Mouse (Mus musculus) forebrain, postnatal 0 days (tissue): Measurements from ENCODE around the gene Cyb561d1. TPM values are rescaled to one million over a fixed set of nuclear protein-coding genes. Genes with fewer than 3 reads are reported as not detected.
A peak's percentile ranks its signal among the peaks of the same experiment; 100 is the strongest.

Experiments
- ATAC-seq: fragments of 200-750 bp; cut with Nextera tagmentation; 2 replicates; pipeline ENCODE4 v1.8.0; 2017; ENCODE audit warnings: mild to moderate bottlenecking, moderate library complexity
- DNase-seq: peaks from one replicate; pipeline ENCODE4 v3.0.0-alpha.2; 2015
- H3K27ac ChIP-seq: fragments of 300-500 bp; sonication (generic); 2 replicates; pipeline ENCODE4 v1.5.1; 2014; ENCODE audit warnings: low read depth, mild to moderate bottlenecking, antibody characterized with exemption, low read length, moderate library complexity, mixed read lengths
- H3K27me3 ChIP-seq: fragments of 300-500 bp; sonication (generic); 2 replicates; pipeline ENCODE4 v1.6.1; 2014; ENCODE audit warnings: mild to moderate bottlenecking, low read length, mixed read lengths; ENCODE audit not compliant: insufficient read depth
- H3K36me3 ChIP-seq: fragments of 300-500 bp; sonication (generic); 2 replicates; pipeline ENCODE4 v1.6.1; 2014; ENCODE audit warnings: mild to moderate bottlenecking, moderate library complexity; ENCODE audit not compliant: insufficient read depth
- H3K4me1 ChIP-seq: fragments of 300-500 bp; sonication (generic); 2 replicates; pipeline ENCODE4 v1.6.1; 2014; ENCODE audit warnings: antibody characterized with exemption; ENCODE audit not compliant: insufficient read depth
- H3K4me2 ChIP-seq: fragments of 300-500 bp; sonication (generic); 2 replicates; pipeline ENCODE4 v1.6.1; 2014; ENCODE audit warnings: low read depth, mild to moderate bottlenecking, moderate library complexity
- H3K4me3 ChIP-seq: fragments of 300-500 bp; sonication (generic); 2 replicates; pipeline ENCODE4 v1.5.1; 2014; ENCODE audit warnings: low read depth, low read length, mixed read lengths
- H3K9ac ChIP-seq: fragments of 300-500 bp; sonication (generic); 2 replicates; pipeline ENCODE4 v1.6.1; 2014; ENCODE audit warnings: mild to moderate bottlenecking
- H3K9me3 ChIP-seq: fragments of 300-500 bp; sonication (generic); 2 replicates; pipeline ENCODE4 v1.6.1; 2016; ENCODE audit warnings: low read length
- CTCF ChIP-seq: sonication (generic); IDR thresholded peaks from 2 replicates; pipeline ENCODE4 v1.5.1; 2016; ENCODE audit warnings: antibody characterized with exemption, control low read depth, low read depth
- WGBS: fragments of 180-500 bp; shearing (Covaris S2); extraction: QIAGEN DNeasy Blood & Tissue Kit; methylation state at CpG from one replicate; pipeline ENCODE4 v1.1.7; 2014; 5-methylcytosine and 5-hydroxymethylcytosine counted together
- polyA plus RNA-seq: library from polyadenylated mRNA; unstranded; fragments of >200 nt; fragmentation: Nextera tagmentation; extraction: Ambion mirVana; gene quantifications from 2 replicates; pipeline ENCODE4 v1.2.1, GENCODE M21; 2015
- total RNA-seq: library from RNA; depleted of rRNA; stranded (reverse); fragments of >200 nt; gene quantifications from 2 replicates; pipeline ENCODE4 v1.2.3, GENCODE M21; 2014

Gene Cyb561d1
- total and polyA plus RNA-seq, 2 experiments from 2014 or later, result 4.5 to 5.4 TPM

DNA sequence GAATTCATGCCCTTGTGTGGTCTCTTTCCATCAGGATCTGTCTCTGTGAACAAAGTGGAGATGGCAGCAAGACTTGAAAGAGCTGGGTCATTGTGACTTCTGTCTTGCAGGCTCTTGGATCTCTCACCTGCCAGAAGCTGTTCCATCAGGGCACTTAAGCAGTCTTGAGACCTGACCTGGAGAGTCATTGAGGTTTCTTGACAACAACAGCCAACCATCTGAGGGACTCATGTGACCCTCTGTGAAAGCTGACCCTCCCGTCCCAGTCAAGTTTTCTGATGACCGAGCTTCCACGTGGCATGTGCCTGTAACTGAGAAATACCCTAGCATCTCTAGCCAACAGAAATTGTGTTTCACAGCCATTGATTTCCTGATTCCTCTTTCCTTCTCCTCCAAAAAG, 16.3 kb downstream of the Cyb561d1 start:
- no peak overlapping the region for H3K9ac ChIP-seq
- no peaks in the 10 kb centered on the region for H3K9me3 ChIP-seq
- WGBS, result 87% methylated on average over 3 of the region's 3 CpGs
- DNase-seq (no peak), ATAC-seq (no peak)
- no peaks in the 10 kb centered on the region for H3K27me3 ChIP-seq
- H3K27ac ChIP-seq, result no peak overlapping the region
- H3K4me1 ChIP-seq, result peaks cover 15% of the 10 kb centered on the region
- no peak overlapping the region for H3K4me3 ChIP-seq
- TF ChIP-seq CTCF, result no peak
- no peak overlapping the region for H3K4me2 ChIP-seq
- H3K36me3 ChIP-seq, result peaks cover 5% of the 10 kb centered on the region

DNA sequence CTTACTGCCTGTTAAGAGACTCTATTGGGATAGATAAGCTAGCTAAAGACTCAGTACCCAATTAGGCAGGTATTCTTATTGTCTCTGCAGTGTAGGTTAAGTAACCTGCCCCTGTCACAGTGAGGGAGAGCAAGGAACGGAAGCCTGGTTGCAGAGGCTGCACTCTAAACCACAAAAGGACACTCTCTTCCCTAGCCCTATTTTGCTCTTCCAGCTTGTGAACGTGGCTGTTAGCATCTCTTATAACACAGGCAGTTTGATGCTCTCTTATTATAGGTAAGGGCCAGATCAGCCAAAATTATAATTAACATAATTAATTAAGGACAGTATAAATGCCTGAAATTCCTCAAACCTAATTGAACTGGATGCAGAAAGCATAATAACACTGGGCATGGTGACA, 20.5 kb downstream of the Cyb561d1 start:
- H3K27me3 ChIP-seq, result no peaks in the 10 kb centered on the region
- H3K4me2 ChIP-seq, result no peak overlapping the region
- H3K9ac ChIP-seq, result no peak overlapping the region
- H3K4me1 ChIP-seq, result peaks cover 2% of the 10 kb centered on the region; the same call in 1 of the 2 replicates
- H3K9me3 ChIP-seq, result no peaks in the 10 kb centered on the region
- DNase-seq (no peak), ATAC-seq (no peak)
- no peaks in the 10 kb centered on the region for H3K36me3 ChIP-seq
- H3K4me3 ChIP-seq, result no peak overlapping the region
- no peak for TF ChIP-seq CTCF
- 19% methylated on average over 2 of the region's 2 CpGs for WGBS
- H3K27ac ChIP-seq, result no peak overlapping the region

DNA sequence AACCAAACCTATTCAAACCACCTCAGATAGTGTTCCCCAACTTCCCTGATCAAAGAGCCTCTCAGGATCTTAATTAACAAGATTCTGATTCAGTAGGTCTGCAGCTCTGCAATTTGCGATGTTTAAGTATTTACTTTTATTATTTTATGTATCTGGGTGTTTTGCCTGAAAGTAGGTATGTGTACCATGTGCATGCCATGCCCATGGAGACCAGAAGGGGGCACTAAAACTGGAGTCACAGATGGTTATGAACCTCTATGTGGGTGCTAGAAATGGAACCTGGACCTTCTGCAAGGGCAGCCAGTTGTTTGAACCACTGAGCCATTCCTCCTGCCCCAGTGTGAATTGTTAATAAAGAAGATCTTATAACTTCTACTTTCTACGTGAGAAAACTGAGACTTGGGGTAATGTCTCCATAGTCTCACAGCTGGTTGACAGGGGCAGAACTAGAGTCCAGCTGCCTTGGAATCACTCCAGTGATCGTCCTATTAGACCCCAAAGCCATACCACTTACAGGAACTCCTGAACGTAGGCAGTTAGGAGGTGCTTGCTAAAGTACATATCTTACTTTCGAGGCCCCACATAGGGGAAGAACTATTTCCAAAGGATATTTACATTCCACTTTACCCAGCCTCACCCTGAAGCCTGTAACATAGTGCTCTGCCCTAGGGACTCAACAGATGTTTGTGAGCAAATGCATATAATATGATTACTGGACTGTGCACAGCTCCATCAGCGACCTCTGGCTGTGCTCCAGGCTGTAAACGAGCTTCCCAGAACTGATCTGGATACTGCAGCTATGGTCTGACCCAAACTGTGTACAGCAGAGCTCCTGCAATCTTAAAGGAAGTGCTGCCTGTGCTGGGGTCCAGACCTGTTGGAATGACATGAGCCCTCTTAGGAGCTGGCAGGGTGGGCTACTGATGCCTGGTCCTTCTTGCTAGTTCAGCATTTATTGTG, 22.0 kb downstream of the Cyb561d1 start:
- no peak overlapping the region for H3K9ac ChIP-seq
- no peaks in the 10 kb centered on the region for H3K9me3 ChIP-seq
- no peak overlapping the region for H3K4me3 ChIP-seq
- no peaks in the 10 kb centered on the region for H3K27me3 ChIP-seq
- peaks cover 7% of the 10 kb centered on the region; the same call in 1 of the 2 replicates for H3K4me1 ChIP-seq
- DNase-seq (no peak), ATAC-seq (no peak)
- no peaks in the 10 kb centered on the region for H3K36me3 ChIP-seq
- no peak overlapping the region for H3K4me2 ChIP-seq
- WGBS, result 77% methylated on average over 7 of the region's 7 CpGs
- no peak overlapping the region for H3K27ac ChIP-seq
- TF ChIP-seq CTCF, result 0 out of 2 replicates have a peak, but pooled peaks have one; percentile 13

GRCm38 (mm10) chr3:108174672-108175531, 26.1 kb downstream of the Cyb561d1 start:
- WGBS, result 8% methylated on average over 14 of the region's 14 CpGs
- no peak for TF ChIP-seq CTCF
- 0 out of 2 replicates have a peak overlapping the region, but pooled peaks have one; percentile 11 for H3K4me3 ChIP-seq

GRCm38 (mm10) chr3:108169199-108169598, 31.8 kb downstream of the Cyb561d1 start:
- ATAC-seq (no peak), DNase-seq (no peak)
- H3K4me3 ChIP-seq, result no peak overlapping the region
- no peaks in the 10 kb centered on the region for H3K9me3 ChIP-seq
- H3K9ac ChIP-seq, result no peak overlapping the region
- no peak for TF ChIP-seq CTCF
- H3K4me2 ChIP-seq, result no peak overlapping the region
- no peaks in the 10 kb centered on the region for H3K36me3 ChIP-seq
- 47% methylated on average over 3 of the region's 3 CpGs for WGBS
- H3K27me3 ChIP-seq, result no peaks in the 10 kb centered on the region
- H3K4me1 ChIP-seq, result peaks cover 7% of the 10 kb centered on the region; the same call in 1 of the 2 replicates
- H3K27ac ChIP-seq, result no peak overlapping the region

More at GRCm38 (mm10) chr3:108174672-108175531, 26.1 kb downstream of the Cyb561d1 start:
- peak; percentile 91 for DNase-seq
- Histone ChIP-seq H3K27me3 (no peaks in the 10 kb centered on the region), H3K27ac (peak overlapping the region; percentile 83), H3K4me2 (peak overlapping the region; percentile 42), H3K9me3 (no peaks in the 10 kb centered on the region), H3K9ac (peak overlapping the region; percentile 51), H3K4me1 (peaks cover 8% of the 10 kb centered on the region; the same call in 1 of the 2 replicates), H3K36me3 (no peaks in the 10 kb centered on the region)
- peak; percentile 94 for ATAC-seq

GRCm38 (mm10) chr3:108167499-108167898, 33.5 kb downstream of the Cyb561d1 start:
- no peaks in the 10 kb centered on the region for H3K9me3 ChIP-seq
- H3K4me1 ChIP-seq, result 0 out of 2 replicates have a peak, but pooled peaks cover 3% of the 10 kb centered on the region
- H3K4me3 ChIP-seq, result no peak overlapping the region
- no peak for TF ChIP-seq CTCF
- H3K4me2 ChIP-seq, result no peak overlapping the region
- DNase-seq, result no peak
- H3K27me3 ChIP-seq, result no peaks in the 10 kb centered on the region
- no peak for ATAC-seq
- no peak overlapping the region for H3K27ac ChIP-seq
- no peaks in the 10 kb centered on the region for H3K36me3 ChIP-seq
- WGBS, result 39% methylated on average over 14 of the region's 14 CpGs
- H3K9ac ChIP-seq, result no peak overlapping the region
